In the genomic region with DNA sequence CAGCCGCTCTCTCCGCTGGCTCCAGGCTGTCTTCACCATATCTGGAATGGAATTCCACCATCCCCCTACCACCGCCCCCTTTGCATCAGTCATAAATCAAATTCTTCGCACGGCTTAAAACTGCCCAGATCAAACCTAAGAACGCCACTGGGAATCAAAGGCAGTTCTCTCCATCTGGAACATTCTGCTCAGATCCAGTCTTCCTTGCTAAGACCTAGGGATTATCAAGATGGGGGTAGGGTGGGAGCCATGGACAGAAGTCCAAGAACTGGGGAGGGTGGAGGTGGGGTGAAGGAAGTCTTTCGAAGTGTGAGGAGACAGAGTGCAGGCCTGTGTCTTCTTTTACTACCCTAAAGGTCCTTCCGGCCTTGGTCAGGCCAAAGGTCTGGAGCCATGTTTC, we compare ENCODE assay signal across 20 mouse cellular contexts.
DNase-seq lines count a peak whose midpoint lies in the region; ATAC-seq lines count a peak whose summit lies in the region.
"Had no signal": no experiment of that assay in that cellular context is flagged by ENCODE, and none has a peak within 500 bp of the region (broad histone marks: within the 10 kb centered on the region; RNA-seq: fewer than 3 reads in every experiment).

No protein-coding gene starts in this region.

- no peak overlapping the region for H3K9ac ChIP-seq in heart, embryonic 11.5 days (ENCODE audit: low read depth, low read length)
- no peak overlapping the region for H3K9ac ChIP-seq in lung, embryonic 15.5 days
- no peak overlapping the region for H3K9ac ChIP-seq in liver, embryonic 12.5 days
- H3K9ac ChIP-seq: forebrain, embryonic 13.5 days; heart, embryonic 15.5 days; liver, embryonic 13.5 days; midbrain, embryonic 13.5 days had no signal

- H3K4me2 ChIP-seq in heart, embryonic 11.5 days, result no peak overlapping the region
- H3K4me2 ChIP-seq in lung, embryonic 15.5 days, result no peak overlapping the region
- no peak overlapping the region for H3K4me2 ChIP-seq in liver, embryonic 12.5 days
- H3K4me2 ChIP-seq: forebrain, embryonic 13.5 days; heart, embryonic 15.5 days; liver, embryonic 13.5 days; midbrain, embryonic 13.5 days had no signal

- WGBS in heart, embryonic 11.5 days (ENCODE audit: insufficient replicate concordance), result 66% methylated on average over 8 of the region's 8 CpGs
- 45% methylated on average over 8 of the region's 8 CpGs for WGBS in lung, embryonic 15.5 days
- 71% methylated on average over 8 of the region's 8 CpGs for WGBS in liver, embryonic 12.5 days (ENCODE audit: insufficient replicate concordance)

- no peak for DNase-seq in heart, postnatal 36 days
- DNase-seq in lung, postnatal 4 days, result no peak
- DNase-seq in lung, postnatal 25 days (ENCODE audit: low spot score), result peak; percentile 26
- DNase-seq in spleen, postnatal 14 days (ENCODE audit: low spot score in 2 of 2), result no peak
- DNase-seq: cerebellum, adult 18-20 months; gastrocnemius, postnatal 14 days; heart, adult 18-20 months; kidney, adult 8-10 months; left cerebral cortex, postnatal 4 days; liver, embryonic 13.5 days; spleen, adult 18-20 months; thymus, adult 2 months had no signal

- no peak overlapping the region for H3K4me3 ChIP-seq in heart, embryonic 11.5 days (ENCODE audit: low read depth, low read length)
- no peak overlapping the region for H3K4me3 ChIP-seq in lung, embryonic 15.5 days
- H3K4me3 ChIP-seq in liver, embryonic 12.5 days, result no peak overlapping the region
- H3K4me3 ChIP-seq: forebrain, embryonic 13.5 days; heart, embryonic 15.5 days; hindbrain, embryonic 10.5 days; liver, embryonic 13.5 days; midbrain, embryonic 13.5 days had no signal

- peaks cover 21% of the 10 kb centered on the region for H3K4me1 ChIP-seq in heart, embryonic 11.5 days (ENCODE audit: control insufficient read depth, insufficient read depth, low read length)
- H3K4me1 ChIP-seq in lung, embryonic 15.5 days, result peaks cover 32% of the 10 kb centered on the region
- no peaks in the 10 kb centered on the region for H3K4me1 ChIP-seq in liver, embryonic 12.5 days
- H3K4me1 ChIP-seq: liver, embryonic 13.5 days had no signal

- H3K36me3 ChIP-seq in heart, embryonic 11.5 days (ENCODE audit: control insufficient read depth, insufficient read depth, low read length), result no peaks in the 10 kb centered on the region
- no peaks in the 10 kb centered on the region for H3K36me3 ChIP-seq in lung, embryonic 15.5 days
- H3K36me3 ChIP-seq in liver, embryonic 12.5 days, result no peaks in the 10 kb centered on the region
- H3K36me3 ChIP-seq: heart, embryonic 15.5 days; hindbrain, embryonic 10.5 days; liver, embryonic 13.5 days; midbrain, embryonic 13.5 days had no signal

- intact Hi-C loops in heart, postnatal 36 days (cut with DNase I), result no loop called here

- H3K27me3 ChIP-seq in heart, embryonic 11.5 days (ENCODE audit: control insufficient read depth, insufficient read depth, low read length), result no peaks in the 10 kb centered on the region
- H3K27me3 ChIP-seq in lung, embryonic 15.5 days, result no peaks in the 10 kb centered on the region
- H3K27me3 ChIP-seq in liver, embryonic 12.5 days (replicated peaks), result no peaks in the 10 kb centered on the region
- H3K27me3 ChIP-seq: forebrain, embryonic 13.5 days; heart, embryonic 15.5 days; liver, embryonic 13.5 days had no signal

- 0 out of 2 replicates have a peak overlapping the region, but pooled peaks have one; percentile 10 for H3K27ac ChIP-seq in heart, embryonic 11.5 days (ENCODE audit: low read depth, low read length)
- H3K27ac ChIP-seq in lung, embryonic 15.5 days, result peak overlapping the region; percentile 54; the same call in 1 of the 2 replicates
- no peak overlapping the region for H3K27ac ChIP-seq in liver, embryonic 12.5 days
- H3K27ac ChIP-seq: forebrain, embryonic 13.5 days; heart, embryonic 15.5 days; hindbrain, embryonic 10.5 days; hindbrain, postnatal 0 days; liver, embryonic 13.5 days; midbrain, embryonic 13.5 days had no signal

- H3K9me3 ChIP-seq in heart, embryonic 11.5 days (replicated peaks; ENCODE audit: control insufficient read depth, low read length), result no peaks in the 10 kb centered on the region
- no peaks in the 10 kb centered on the region for H3K9me3 ChIP-seq in lung, embryonic 15.5 days
- H3K9me3 ChIP-seq in liver, embryonic 12.5 days (replicated peaks), result peaks cover 7% of the 10 kb centered on the region; the same call in 1 of the 2 replicates
- H3K9me3 ChIP-seq: forebrain, embryonic 13.5 days; heart, embryonic 15.5 days; hindbrain, embryonic 10.5 days; liver, embryonic 13.5 days; midbrain, embryonic 13.5 days had no signal

- no peak for ATAC-seq in heart, embryonic 11.5 days (replicated peaks; ENCODE audit: insufficient number of reproducible peaks, low FRiP score, low TSS enrichment)
- ATAC-seq in lung, embryonic 15.5 days (ENCODE audit: borderline replicate concordance, extremely low read depth, low FRiP score, low TSS enrichment), result no peak
- ATAC-seq in liver, embryonic 12.5 days, result no peak
- ATAC-seq: forebrain, embryonic 13.5 days; hindbrain, postnatal 0 days; midbrain, embryonic 13.5 days had no signal
